Mouse (Mus musculus) right cerebral cortex, postnatal 25 days (tissue): ENCODE data around the gene Rap1gap.

ENCODE experiments used
- DNase-seq: peaks from one replicate; pipeline ENCODE4 v3.0.0; 2022

Rap1gap gene

DNA sequence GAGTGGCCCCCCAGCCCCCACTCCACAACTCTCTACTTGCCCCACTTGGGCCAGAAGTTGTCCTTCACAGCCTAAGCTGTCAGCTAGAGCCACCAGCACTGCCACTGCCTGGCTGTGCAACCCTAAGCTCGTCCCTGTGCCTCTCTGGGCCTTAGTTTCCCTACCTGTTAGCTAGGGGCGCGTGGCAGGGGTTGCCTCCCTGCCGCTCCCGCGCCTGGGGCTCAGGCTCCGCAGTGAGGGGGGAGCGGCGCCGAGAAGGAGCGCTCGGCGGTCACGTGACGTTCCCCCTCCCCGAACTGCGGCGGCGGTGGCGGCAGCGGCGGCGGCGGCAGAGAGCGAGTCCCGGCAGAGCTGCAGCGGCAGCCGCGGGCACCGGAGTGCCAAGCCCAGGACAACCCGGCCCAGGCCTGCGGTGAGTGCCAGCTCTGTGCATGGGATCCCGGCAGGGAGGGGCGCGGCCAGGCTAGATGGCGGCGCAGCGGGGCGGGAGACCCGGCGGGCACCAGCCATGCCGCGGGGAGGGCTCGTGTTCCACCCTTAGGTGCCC, at the start of gene Rap1gap:
Gene Rap1gap (plus strand): TSS at position 294 of the 547 bp plus-strand sequence.
- peak; percentile 87 for DNase-seq

GRCm38 (mm10) chr4:137622847-137623246, 41.7 kb upstream of the Rap1gap start:
- DNase-seq: no peak

DNA sequence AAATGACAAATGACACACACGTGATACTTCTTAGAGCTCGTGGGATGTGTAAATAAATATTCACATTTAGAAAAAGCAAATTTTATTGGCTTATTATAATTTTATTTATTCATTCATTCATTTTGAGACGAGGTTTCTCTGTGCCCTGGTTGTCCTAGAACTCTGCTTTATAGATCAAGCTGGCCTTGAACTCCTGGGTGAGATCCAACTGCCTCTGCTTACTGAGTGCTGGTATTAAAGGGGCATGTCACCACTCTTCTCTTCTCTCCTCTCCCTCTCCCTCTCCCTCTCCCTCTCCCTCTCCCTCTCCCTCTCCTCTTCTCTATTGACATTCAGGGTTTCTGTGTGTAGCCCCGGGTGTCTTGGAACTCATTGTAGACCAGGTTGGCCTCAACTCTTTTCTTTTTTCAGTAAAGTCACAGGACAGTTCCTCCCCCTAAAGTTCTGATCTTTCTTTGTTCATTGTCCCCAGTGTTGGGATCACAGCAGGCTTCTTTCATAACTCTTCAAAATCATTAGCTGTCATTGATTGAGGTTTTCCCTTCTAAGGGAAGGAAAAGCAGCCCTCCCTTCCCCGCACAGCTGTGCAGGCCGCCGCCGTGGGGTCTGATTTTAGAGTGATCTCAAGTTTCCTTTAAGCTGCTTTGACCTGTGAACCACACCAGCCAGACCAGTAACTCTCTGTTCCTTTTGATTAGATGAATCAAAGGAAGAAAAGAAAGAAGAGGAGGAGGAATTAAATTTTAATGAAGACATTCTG, 36.9 kb upstream of the Rap1gap start:
- DNase-seq: no peak

DNA sequence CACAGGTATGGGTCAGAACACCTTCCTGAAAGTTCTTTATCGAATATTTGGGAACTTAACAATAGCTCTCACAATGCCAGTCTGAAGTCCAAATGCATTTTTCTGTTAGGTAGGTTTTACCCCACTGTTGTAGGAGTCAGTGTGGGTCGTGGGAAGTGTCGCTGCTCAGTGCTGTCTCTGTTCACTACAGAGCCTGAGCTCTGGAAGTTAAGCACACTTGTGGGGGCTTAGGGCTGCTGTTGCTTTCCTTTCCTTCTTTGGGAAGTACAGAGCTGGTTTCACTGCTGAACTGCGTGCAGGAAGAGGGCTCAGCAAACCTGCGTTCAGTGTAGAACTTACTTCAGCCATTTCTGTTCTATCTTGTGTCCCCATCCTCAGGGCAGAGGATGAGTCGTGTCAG, 36.1 kb upstream of the Rap1gap start:
- DNase-seq: no peak

- DNase-seq: no peak
Measured at GRCm38 (mm10) chr4:137629354-137629753, 35.2 kb upstream of the Rap1gap start.

GRCm38 (mm10) chr4:137630153-137630552, 34.4 kb upstream of the Rap1gap start:
- DNase-seq: no peak

- no peak for DNase-seq
Measured at GRCm38 (mm10) chr4:137631596-137631995, 32.9 kb upstream of the Rap1gap start.

DNA sequence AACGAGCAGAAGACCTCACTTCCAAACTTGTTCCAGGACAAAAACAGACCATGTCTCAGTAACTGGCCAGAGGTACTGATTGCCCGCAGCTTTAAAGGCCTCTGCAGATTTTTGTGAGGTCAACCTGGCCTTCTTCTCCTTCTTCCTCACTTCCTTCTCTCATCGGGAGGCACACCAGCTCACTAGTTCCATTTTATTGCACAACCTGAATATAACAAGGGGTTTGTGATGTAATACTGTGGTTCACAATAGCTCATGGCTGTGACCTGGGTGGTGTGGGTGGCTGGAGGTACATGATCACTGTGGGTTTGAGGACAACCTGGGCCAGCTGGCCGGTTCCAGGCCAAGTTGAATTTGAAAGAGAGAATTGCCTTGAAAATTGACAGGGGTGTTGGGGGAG, 31.1 kb upstream of the Rap1gap start:
- DNase-seq: no peak

DNA sequence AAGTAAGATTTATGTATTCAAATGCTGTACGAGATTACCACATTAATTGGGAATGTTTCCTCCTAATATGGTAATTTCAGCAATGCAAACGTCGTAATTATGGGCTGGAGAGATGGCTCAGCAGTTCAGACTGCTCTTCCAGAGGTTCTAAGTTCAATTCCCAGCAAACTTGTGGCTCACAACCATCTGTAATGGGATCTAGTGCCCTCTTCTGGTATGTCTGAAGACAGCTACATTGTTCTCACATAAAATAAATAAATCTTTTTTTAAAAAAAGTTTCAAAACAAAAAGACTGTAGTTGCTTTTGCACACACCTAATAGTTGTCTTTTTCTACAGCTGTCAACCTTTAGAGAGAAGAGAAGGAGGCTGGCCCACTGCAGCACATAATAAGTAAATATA, 27.9 kb upstream of the Rap1gap start:
- DNase-seq: no peak

- DNase-seq: no peak
Measured at GRCm38 (mm10) chr4:137641556-137641955, 23.0 kb upstream of the Rap1gap start.

DNA sequence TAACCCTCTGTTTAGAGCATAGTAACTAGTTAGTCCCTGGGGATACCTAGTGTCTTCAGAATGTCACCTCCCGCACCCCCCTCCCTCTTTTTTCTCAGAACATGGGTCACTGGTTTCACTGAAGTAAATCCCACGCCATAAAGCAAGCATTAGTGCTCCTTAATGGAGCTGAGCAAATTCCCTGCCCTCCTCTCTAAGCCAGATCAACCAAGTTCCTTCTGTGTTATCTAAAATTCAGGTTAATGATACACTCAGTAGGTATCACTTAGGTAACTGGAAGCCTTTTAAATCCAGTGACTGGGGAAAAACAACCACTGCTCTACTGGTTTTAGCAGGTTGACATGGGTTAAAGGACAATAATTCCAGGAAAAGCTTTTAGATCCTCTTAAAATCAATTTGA, 22.4 kb upstream of the Rap1gap start:
- DNase-seq: no peak

DNA sequence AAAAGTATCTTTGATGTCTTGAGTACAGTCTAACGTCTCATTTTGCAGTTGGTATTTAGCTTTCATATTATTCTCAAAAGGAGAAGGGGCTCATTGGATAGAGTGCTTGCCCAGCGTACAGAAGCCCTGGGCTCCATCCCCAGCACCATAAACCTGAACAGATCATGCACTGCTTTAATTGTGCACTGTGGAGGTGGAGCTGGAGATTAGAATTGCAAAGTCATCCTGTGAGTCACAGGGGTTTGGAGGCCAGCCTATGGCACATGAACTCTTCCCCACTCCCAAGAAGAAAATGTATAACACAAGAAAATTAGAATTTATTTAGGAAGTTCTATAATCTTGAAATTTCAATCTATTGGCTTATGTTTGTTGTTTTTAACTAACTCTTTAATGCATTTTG, 21.1 kb upstream of the Rap1gap start:
- DNase-seq: no peak

DNA sequence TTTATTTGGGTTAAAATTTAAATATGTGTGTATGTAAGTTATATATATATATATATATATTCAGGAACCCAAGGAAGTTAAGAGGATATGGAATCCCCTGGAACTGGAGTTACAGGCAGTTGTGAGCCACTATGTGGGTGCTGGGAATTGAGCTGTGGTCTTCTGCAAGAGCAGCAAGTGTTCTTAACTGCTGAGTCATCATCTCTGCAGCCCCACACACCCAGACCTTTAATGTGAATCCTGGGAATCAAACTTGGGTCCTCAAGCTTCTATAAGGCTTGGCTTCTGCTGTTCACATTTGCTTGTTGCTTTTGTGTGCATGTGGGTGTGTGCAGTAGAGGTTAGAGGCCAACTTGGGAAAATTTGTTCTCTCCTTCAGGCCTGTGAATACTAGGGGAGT, 18.3 kb upstream of the Rap1gap start:
- no peak for DNase-seq

DNA sequence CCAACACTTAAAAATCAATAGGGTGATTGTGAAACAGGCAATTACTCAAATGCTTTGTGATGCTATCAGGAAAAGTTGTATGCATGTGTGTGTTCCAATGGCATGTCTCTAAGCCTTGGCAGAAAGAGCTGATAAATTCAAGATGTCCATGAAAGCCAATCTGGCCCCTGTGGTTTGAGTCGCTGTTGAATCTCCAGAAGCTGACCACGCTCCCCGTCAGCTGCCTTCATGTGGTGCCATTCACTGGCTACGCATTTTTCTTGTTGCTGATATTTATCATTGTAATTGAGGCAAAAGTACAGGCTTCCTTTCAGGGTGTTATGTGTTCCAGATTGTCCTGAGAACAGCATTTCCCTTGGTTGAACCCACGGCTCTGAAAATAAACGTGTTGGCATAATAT, 16.9 kb upstream of the Rap1gap start:
- no peak for DNase-seq

- no peak for DNase-seq
Measured at GRCm38 (mm10) chr4:137648230-137648629, 16.3 kb upstream of the Rap1gap start.

GRCm38 (mm10) chr4:137650912-137651311, 13.6 kb upstream of the Rap1gap start:
- DNase-seq: no peak

GRCm38 (mm10) chr4:137652835-137653346, 11.6 kb upstream of the Rap1gap start:
- no peak for DNase-seq

DNA sequence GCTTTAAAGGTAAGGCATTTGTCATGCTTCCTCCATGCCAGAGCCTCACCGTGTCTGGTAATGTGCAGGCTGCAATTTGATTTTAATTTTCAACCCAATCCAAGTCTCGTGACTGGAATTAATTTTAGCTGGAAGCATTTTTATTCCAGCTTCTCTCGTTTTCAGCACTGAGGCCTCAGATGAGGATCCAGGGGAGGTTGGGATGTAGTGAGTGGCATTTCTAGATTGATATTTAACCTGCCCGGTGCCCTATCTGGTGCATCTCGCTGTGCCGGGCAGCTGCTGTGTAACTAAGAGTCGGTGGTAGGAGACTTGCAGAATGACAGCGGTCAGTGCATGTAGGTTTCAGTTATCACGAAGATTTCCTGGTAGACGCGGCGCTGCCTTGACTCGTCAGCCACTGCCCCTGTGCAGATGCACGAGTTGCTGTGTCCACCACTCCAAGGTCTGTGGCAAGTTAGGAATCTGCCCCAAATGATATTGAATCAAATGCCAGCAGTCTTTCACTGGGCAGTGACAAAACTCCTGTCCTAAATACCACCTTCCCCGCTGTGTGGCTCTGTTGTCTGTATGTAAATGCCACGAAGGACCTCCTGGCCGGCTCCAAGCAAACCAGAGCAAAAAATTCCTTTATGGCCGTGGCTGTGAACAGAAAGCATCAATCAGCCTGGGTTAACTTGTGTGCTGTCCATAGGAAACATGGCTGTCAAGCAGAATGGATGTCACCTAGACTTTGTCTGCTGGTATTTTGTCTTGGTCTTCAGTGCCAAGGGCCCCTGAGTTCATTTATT, 9.1 kb upstream of the Rap1gap start:
- DNase-seq: no peak

GRCm38 (mm10) chr4:137657674-137658073, 6.9 kb upstream of the Rap1gap start:
- DNase-seq: no peak

GRCm38 (mm10) chr4:137659541-137659940, 5.0 kb upstream of the Rap1gap start:
- DNase-seq: no peak

GRCm38 (mm10) chr4:137660364-137661077, 4.0 kb upstream of the Rap1gap start:
- no peak for DNase-seq

DNA sequence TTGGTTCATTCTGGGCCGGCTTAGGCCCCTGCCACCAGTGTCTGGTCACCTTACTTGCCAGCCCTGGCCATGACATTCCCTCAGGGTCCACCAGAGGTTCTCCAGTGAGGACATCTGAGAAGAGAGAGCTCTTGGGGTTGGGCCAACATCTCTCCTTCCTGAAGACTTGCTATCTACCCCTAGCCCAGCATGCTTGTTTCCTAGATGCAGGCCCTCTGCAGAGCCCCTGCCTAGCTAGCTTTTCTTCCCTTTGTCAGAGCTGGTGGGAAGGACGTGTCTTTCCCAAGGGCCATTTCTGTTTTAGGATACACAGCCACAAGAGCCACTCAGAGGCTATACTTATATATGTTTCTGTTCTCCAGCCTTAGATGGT, 3.5 kb upstream of the Rap1gap start:
- no peak for DNase-seq

- DNase-seq: no peak
Measured at GRCm38 (mm10) chr4:137661547-137661946, 3.0 kb upstream of the Rap1gap start.
